Mouse (Mus musculus): ENCODE measurements around the gene Shd. TPM values are rescaled to one million over a fixed set of nuclear protein-coding genes. Genes with fewer than 3 reads are reported as not detected.
A peak's percentile ranks its signal among the peaks of the same experiment; 100 is the strongest.

The Shd gene
- polyA plus RNA-seq, 1 experiment from 2014 or later, result 65.1 TPM

DNA sequence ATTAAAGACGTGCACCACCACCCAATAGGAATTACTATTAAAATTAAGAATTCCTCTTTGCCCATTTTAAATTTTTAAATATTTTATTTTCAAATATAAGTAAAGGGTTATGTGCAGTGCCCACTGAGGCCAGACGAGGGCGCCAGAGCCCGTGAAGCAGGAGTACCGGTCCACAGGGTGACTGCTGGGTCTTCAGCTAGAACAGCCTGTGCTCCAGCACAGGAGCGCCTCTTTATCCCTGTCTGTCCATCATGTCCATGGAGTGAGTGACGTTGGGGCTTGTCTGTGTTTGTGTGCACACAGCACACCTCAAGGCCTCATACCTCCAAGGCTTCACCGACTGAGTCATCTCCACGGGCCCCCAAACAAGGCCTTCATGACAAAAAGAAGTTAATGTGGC lies 13.1 kb upstream of the Shd start:
- no peaks in the 10 kb centered on the region for H3K27me3 ChIP-seq (ENCODE audit: control insufficient read depth, insufficient read depth, low read length)
- H3K9me3 ChIP-seq (ENCODE audit: control insufficient read depth, low read length), result no peaks in the 10 kb centered on the region
- H3K36me3 ChIP-seq (ENCODE audit: control insufficient read depth, insufficient read depth, low read length), result no peaks in the 10 kb centered on the region
- 11% methylated on average over 9 of the region's 9 CpGs for WGBS
- H3K27ac ChIP-seq (ENCODE audit: low read depth, low read length), result no peak overlapping the region
- H3K4me1 ChIP-seq (replicated peaks; ENCODE audit: control insufficient read depth, insufficient read depth, low read length), result peaks cover 10% of the 10 kb centered on the region
- ATAC-seq (replicated peaks; ENCODE audit: low FRiP score), result peak; percentile 34
- peak; percentile 87 for DNase-seq (ENCODE audit: low spot score)
- H3K4me3 ChIP-seq (ENCODE audit: low read depth, low read length), result no peak overlapping the region
- no peak overlapping the region for H3K4me2 ChIP-seq (ENCODE audit: low read depth, low read length, severe bottlenecking)
- H3K9ac ChIP-seq (ENCODE audit: low read length), result no peak overlapping the region

DNA sequence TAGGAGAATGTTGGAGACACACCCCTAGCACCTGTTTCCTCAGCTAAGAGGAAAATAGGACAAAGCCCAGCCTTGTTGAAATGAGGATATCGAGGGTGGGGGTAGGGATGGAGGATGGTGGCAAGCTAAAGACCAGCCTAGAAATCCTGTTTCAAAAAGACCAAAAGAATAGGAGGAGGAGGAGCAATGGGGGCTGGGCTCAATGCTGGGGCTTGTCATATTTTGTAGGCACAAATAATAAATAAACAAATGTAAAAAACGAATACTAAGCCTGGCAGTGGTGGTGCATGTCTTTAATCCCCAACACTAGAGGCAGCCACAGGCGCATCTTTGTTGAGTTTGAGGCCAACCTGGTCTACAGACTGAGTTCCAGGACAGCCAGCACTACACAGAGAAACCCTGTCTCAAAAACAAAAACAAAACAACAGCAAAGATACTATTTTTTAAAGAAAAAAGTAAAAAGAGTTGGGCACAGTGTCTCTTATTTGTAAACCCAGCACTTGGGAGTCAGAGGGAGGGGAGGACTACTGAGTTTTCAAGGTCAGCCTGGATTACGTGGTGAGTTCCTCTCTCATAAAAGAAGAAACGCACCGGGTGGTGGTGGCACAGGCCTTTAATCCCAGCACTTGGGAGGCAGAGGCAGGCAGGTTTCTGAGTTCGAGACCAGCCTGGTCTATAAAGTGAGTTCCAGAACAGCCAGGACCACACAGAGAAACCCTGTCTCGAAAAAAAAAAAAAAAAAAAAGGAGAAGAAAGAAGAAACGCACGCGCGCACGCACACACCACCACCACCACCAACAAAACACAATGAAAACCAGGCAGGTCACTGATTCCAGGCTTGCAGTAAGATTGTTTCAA lies 12.3 kb upstream of the Shd start:
- H3K36me3 ChIP-seq (ENCODE audit: control insufficient read depth, insufficient read depth, low read length), result no peaks in the 10 kb centered on the region

DNA sequence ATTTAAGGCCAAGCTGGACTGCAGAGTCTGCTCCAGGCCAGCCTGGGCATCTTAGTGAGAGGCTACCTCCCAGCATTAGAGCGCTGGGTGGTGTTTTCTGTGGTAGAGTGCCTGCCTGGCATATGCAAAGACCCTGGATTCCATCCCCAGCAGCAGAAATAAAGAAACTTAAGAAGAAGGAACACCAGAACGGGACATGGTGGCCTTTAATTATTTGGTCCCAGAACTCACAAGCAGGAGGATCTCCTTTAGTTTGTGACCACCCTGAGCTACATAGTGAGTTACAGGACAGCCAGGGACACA lies 11.7 kb upstream of the Shd start:
- Histone ChIP-seq H3K9ac (ENCODE audit: low read length) (peak overlapping the region; percentile 60), H3K4me2 (ENCODE audit: low read depth, low read length, severe bottlenecking) (peak overlapping the region; percentile 66), H3K27ac (ENCODE audit: low read depth, low read length) (peak overlapping the region; percentile 92; the same call in 1 of the 2 replicates), H3K4me3 (ENCODE audit: low read depth, low read length) (peak overlapping the region; percentile 56), H3K36me3 (ENCODE audit: control insufficient read depth, insufficient read depth, low read length) (no peaks in the 10 kb centered on the region), H3K9me3 (ENCODE audit: control insufficient read depth, low read length) (no peaks in the 10 kb centered on the region), H3K27me3 (ENCODE audit: control insufficient read depth, insufficient read depth, low read length) (no peaks in the 10 kb centered on the region), H3K4me1 (replicated peaks; ENCODE audit: control insufficient read depth, insufficient read depth, low read length) (peaks cover 10% of the 10 kb centered on the region)
- DNase-seq (ENCODE audit: low spot score) (peak; percentile 51), ATAC-seq (replicated peaks; ENCODE audit: low FRiP score) (no peak)
- WGBS, result 21% methylated on average over 2 of the region's 2 CpGs

More for the DNA sequence above, 12.3 kb upstream of the Shd start:
- no peaks in the 10 kb centered on the region for H3K9me3 ChIP-seq (ENCODE audit: control insufficient read depth, low read length)
- peak overlapping the region; percentile 56 for H3K4me3 ChIP-seq (ENCODE audit: low read depth, low read length)
- 0 out of 2 replicates have a peak overlapping the region, but pooled peaks have one; percentile 92 for H3K27ac ChIP-seq (ENCODE audit: low read depth, low read length)
- no peaks in the 10 kb centered on the region for H3K27me3 ChIP-seq (ENCODE audit: control insufficient read depth, insufficient read depth, low read length)
- ATAC-seq (replicated peaks; ENCODE audit: low FRiP score), result no peak
- H3K9ac ChIP-seq (ENCODE audit: low read length), result peak overlapping the region; percentile 60
- WGBS, result 80% methylated on average over 13 of the region's 13 CpGs
- peak overlapping the region; percentile 66 for H3K4me2 ChIP-seq (ENCODE audit: low read depth, low read length, severe bottlenecking)
- H3K4me1 ChIP-seq (replicated peaks; ENCODE audit: control insufficient read depth, insufficient read depth, low read length), result peaks cover 10% of the 10 kb centered on the region
- DNase-seq (ENCODE audit: low spot score), result peak; percentile 48

DNA sequence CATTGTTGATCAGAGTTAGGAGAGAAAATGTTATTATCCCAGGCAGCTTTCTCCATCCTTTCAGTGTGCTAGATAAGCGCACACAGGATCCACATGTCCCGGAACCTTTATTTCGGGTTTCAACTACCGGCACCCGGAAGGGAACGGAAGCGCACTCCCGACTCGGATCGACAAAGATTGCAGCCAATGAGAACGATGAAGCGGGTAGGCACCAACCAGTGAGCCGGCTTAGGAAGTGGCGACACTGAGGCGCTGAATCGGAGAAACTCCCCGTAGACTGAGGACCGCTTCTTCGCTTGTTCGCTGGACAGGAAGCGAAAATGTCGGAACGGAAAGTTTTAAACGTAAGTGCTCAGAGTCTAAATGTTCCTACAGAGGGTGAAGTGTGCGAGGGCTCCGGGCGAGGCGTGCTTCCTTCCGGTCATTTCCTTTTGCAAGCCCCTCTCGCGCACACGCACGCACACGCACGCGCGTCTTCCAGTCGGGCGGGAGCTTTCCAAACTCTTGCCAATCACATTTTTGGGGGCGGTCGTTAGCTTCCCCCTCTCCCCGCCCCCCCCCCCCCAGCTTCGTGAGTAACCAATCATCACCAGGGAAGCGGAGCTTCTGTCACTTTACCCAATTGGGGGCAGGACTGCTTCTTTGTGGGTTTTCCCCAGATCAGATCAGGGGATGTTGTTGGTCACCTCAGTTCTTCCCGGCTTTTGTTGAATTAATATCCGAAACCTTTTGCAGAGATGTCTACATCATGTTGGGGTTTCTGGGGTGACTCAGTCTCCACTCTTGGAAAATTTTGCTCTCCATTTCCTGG lies 11.1 kb upstream of the Shd start, which contains the start of gene Yju2:
Yju2 (plus strand) TSS at position 182 of the 811 bp plus-strand sequence.
- Histone ChIP-seq H3K27ac (ENCODE audit: low read depth, low read length) (peak within 1 kb of the TSS; percentile 92), H3K36me3 (ENCODE audit: control insufficient read depth, insufficient read depth, low read length) (no peaks in the 10 kb centered on the region), H3K4me3 (ENCODE audit: low read depth, low read length) (peak within 1 kb of the TSS; percentile 56), H3K27me3 (ENCODE audit: control insufficient read depth, insufficient read depth, low read length) (no peaks in the 10 kb centered on the region), H3K9ac (ENCODE audit: low read length) (peak within 1 kb of the TSS; percentile 60), H3K4me2 (ENCODE audit: low read depth, low read length, severe bottlenecking) (peak within 1 kb of the TSS; percentile 66), H3K9me3 (ENCODE audit: control insufficient read depth, low read length) (no peaks in the 10 kb centered on the region), H3K4me1 (replicated peaks; ENCODE audit: control insufficient read depth, insufficient read depth, low read length) (peaks cover 10% of the 10 kb centered on the region)
- under 1% methylated on average over 46 of the region's 46 CpGs for WGBS
- ATAC-seq (replicated peaks; ENCODE audit: low FRiP score), result peak; percentile 90
- peak; percentile 94 for DNase-seq (ENCODE audit: low spot score)

DNA sequence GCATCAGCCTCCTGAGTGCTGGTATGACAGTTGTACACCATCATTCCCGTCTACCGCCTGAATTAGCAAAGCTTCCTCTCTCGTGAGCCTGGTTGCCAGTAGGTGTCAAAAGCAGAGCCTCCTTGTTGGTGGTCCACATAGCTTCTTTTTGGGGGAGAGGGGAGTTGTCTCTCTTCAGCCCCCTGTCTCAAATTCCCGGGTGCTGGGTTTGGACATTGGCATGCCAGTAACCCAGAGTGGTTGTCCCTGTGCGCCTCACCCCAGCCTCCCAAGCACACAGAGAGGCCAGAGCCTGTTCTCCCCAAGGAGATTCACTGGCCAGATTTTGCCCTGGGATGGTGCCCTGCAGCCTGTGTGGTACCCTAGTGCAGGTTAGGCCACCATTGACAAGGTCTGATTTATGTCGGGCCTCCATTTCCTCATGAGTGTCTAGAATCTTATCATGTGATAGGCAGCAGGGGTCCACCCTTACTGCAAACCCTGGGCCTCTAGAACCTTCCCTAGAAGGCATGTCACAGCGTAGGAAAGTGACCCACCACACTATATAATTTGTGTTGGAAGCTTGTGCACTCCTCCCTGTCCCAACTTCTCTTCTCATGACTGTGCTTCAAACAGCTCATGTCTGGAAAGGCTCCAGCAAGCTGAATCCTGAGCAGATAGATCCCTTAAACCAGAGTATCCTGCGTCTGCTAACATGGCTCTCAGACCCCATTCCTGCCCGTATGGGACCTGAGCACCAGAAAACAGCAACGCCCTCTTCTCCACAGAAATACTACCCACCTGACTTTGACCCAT lies 10.1 kb upstream of the Shd start:
- peak overlapping the region; percentile 56 for H3K4me3 ChIP-seq (ENCODE audit: low read depth, low read length)
- 75% methylated on average over 10 of the region's 10 CpGs for WGBS
- no peaks in the 10 kb centered on the region for H3K9me3 ChIP-seq (ENCODE audit: control insufficient read depth, low read length)
- peaks cover 10% of the 10 kb centered on the region for H3K4me1 ChIP-seq (replicated peaks; ENCODE audit: control insufficient read depth, insufficient read depth, low read length)
- no peaks in the 10 kb centered on the region; the same call in 1 of the 2 replicates for H3K36me3 ChIP-seq (ENCODE audit: control insufficient read depth, insufficient read depth, low read length)
- peak overlapping the region; percentile 37 for H3K9ac ChIP-seq (ENCODE audit: low read length)
- peak; percentile 52 for DNase-seq (ENCODE audit: low spot score)
- H3K27me3 ChIP-seq (ENCODE audit: control insufficient read depth, insufficient read depth, low read length), result no peaks in the 10 kb centered on the region
- H3K4me2 ChIP-seq (ENCODE audit: low read depth, low read length, severe bottlenecking), result peak overlapping the region; percentile 66
- H3K27ac ChIP-seq (ENCODE audit: low read depth, low read length), result no peak overlapping the region
- ATAC-seq (replicated peaks; ENCODE audit: low FRiP score), result no peak

DNA sequence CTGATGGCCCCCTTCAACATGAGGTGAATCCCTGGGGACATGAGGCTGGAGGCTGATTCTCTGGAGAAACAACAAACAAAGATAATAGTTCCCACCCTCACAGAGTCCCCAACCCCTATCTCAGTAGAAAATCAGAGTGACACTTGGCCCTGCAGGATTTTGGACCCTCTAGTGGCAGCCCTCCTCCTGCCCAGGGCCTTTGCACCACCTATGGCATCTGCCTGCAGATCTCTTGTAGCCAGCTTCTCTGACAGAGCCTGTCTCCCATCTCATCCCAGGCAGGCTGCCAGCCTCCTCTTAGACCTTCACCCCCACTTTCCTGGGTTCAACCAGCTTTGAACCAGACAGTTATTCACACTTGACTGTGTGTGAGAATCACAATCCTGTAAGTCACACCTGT lies 9.5 kb upstream of the Shd start:
- Histone ChIP-seq H3K4me2 (ENCODE audit: low read depth, low read length, severe bottlenecking) (no peak overlapping the region), H3K9ac (ENCODE audit: low read length) (no peak overlapping the region), H3K4me1 (replicated peaks; ENCODE audit: control insufficient read depth, insufficient read depth, low read length) (peaks cover 10% of the 10 kb centered on the region), H3K27ac (ENCODE audit: low read depth, low read length) (no peak overlapping the region), H3K36me3 (ENCODE audit: control insufficient read depth, insufficient read depth, low read length) (no peaks in the 10 kb centered on the region; the same call in 1 of the 2 replicates), H3K27me3 (ENCODE audit: control insufficient read depth, insufficient read depth, low read length) (no peaks in the 10 kb centered on the region), H3K4me3 (ENCODE audit: low read depth, low read length) (no peak overlapping the region), H3K9me3 (ENCODE audit: control insufficient read depth, low read length) (no peaks in the 10 kb centered on the region)
- DNase-seq (ENCODE audit: low spot score), result no peak
- no peak for ATAC-seq (replicated peaks; ENCODE audit: low FRiP score)

DNA sequence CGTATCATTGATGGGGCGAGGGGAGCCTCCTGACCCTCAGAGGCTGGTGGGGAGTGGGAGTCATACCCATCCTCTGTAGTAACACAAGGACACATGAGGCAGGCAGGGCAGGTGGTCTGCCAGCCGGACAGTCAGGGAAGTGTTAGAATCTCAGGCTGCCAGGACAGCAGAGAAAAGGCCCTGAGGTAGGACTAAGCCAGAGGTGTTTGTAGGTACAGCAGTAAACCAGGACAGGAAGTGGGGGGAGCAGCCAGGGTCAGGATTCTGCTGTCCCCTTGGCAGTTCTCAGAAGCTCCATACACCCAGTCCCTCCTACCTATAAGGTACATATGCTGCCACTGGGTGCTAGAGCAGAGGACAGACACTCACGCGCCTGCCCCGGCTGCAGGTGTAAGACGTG lies 8.6 kb upstream of the Shd start:
- Histone ChIP-seq H3K27me3 (ENCODE audit: control insufficient read depth, insufficient read depth, low read length) (no peaks in the 10 kb centered on the region), H3K4me2 (ENCODE audit: low read depth, low read length, severe bottlenecking) (no peak overlapping the region), H3K4me1 (replicated peaks; ENCODE audit: control insufficient read depth, insufficient read depth, low read length) (peaks cover 8% of the 10 kb centered on the region; the same call in 1 of the 2 replicates), H3K36me3 (ENCODE audit: control insufficient read depth, insufficient read depth, low read length) (peaks cover 2% of the 10 kb centered on the region; the same call in 1 of the 2 replicates), H3K27ac (ENCODE audit: low read depth, low read length) (no peak overlapping the region), H3K4me3 (ENCODE audit: low read depth, low read length) (no peak overlapping the region), H3K9me3 (ENCODE audit: control insufficient read depth, low read length) (no peaks in the 10 kb centered on the region), H3K9ac (ENCODE audit: low read length) (no peak overlapping the region)
- DNase-seq (ENCODE audit: low spot score) (peak; percentile 41), ATAC-seq (replicated peaks; ENCODE audit: low FRiP score) (no peak)
- 94% methylated on average over 7 of the region's 7 CpGs for WGBS

DNA sequence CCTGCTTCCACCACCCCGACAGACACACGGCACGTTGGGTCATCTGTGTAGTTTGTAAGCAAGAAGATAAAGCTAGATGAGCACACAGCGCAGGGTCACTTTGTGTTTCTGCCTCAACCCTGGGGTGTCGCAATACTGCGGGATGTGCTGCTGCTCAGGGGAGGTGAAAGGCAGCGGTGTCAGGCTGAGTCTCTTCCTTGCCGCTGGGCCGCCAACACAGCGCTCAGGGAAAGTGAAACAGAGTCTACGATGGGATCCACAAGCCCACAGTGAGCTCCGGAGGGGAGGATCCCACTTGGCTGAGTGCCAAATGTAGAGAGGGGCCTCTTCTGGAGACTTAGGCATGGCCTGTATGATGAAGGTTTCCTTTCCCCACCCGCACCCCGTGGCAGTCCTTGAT lies 7.1 kb upstream of the Shd start:
- Histone ChIP-seq H3K4me1 (replicated peaks; ENCODE audit: control insufficient read depth, insufficient read depth, low read length) (peaks cover 8% of the 10 kb centered on the region; the same call in 1 of the 2 replicates), H3K4me2 (ENCODE audit: low read depth, low read length, severe bottlenecking) (no peak overlapping the region), H3K36me3 (ENCODE audit: control insufficient read depth, insufficient read depth, low read length) (peaks cover 2% of the 10 kb centered on the region; the same call in 1 of the 2 replicates), H3K27me3 (ENCODE audit: control insufficient read depth, insufficient read depth, low read length) (no peaks in the 10 kb centered on the region), H3K4me3 (ENCODE audit: low read depth, low read length) (no peak overlapping the region), H3K9ac (ENCODE audit: low read length) (no peak overlapping the region), H3K27ac (ENCODE audit: low read depth, low read length) (no peak overlapping the region), H3K9me3 (ENCODE audit: control insufficient read depth, low read length) (no peaks in the 10 kb centered on the region)
- 87% methylated on average over 14 of the region's 14 CpGs for WGBS
- no peak for ATAC-seq (replicated peaks; ENCODE audit: low FRiP score)
- peak; percentile 50 for DNase-seq (ENCODE audit: low spot score)

Measured in forebrain, embryonic 11.5 days (tissue).